Mouse (Mus musculus): ENCODE results near the gene Vmn1r197. TPM values are rescaled to one million over a fixed set of nuclear protein-coding genes. Genes with fewer than 3 reads are reported as not detected.
"Not testable (repeated sequence)": the region's sequence is repeated elsewhere in the genome, so short reads cannot be mapped to it uniquely, and the experiment has no call there.

The Vmn1r197 gene
- polyA plus RNA-seq (2015; fragmentation: Nextera tagmentation; extraction: Ambion mirVana) = not detected in 2 replicates

DNA sequence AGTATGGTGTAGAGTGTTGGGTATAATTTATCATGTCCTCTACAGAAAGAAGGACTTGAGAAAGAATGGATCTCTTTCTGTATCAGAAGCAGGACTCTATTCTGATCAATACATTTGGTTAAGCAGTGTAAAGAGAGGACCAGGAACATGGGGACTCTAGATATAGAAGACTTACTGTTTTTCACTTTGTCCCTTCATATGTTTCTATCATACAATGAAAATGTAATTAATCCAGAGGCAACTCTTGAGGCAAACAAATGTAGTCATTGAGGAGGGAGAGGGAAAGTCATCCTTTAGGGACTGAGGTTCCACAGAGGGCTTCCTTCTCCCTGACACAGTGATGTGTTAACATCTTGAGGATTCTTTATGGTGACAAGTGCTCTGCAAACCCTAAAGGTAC is at the start of gene Vmn1r197:
Vmn1r197 (plus strand) TSS at position 301 of the 400 bp plus-strand sequence.
- Histone ChIP-seq H3K9me3 (replicated peaks; ENCODE audit: control insufficient read depth, low read length) (no peaks in the 10 kb centered on the region), H3K27me3 (ENCODE audit: control insufficient read depth, insufficient read depth, low read depth, low read length) (no peaks in the 10 kb centered on the region), H3K4me1 (ENCODE audit: control insufficient read depth, low read depth, low read length) (no peaks in the 10 kb centered on the region), H3K27ac (ENCODE audit: low read length) (no peak within 1 kb of the TSS), H3K4me3 (ENCODE audit: low read depth, low read length) (no peak within 1 kb of the TSS), H3K36me3 (ENCODE audit: control insufficient read depth, insufficient read depth) (no peaks in the 10 kb centered on the region), H3K4me2 (ENCODE audit: low read depth, low read length) (no peak within 1 kb of the TSS), H3K9ac (ENCODE audit: low read depth, low read length) (no peak within 1 kb of the TSS)
- ATAC-seq (ENCODE audit: low read depth) = no peak

DNA sequence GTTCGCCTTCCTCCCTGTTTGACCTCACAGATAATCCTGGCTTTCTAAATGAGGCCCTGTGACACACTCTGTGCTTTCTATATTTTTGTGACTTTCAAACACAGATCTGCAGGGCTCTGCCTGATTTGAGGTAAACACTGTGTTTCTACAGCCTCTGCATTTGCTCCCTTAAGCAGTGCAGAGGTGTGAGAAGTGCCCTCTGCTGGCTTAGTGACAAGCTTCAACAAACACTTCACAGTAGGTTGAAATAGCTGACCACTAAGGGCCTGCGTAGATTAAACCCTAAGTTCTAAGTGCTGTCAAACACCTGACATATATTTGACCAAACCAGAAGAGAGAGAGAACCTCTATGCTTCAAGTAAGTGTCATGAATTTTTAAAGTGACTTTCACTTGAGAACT is 39.8 kb upstream of the Vmn1r197 start:
- 44% methylated on average over 2 of the region's 2 CpGs for WGBS (ENCODE audit: insufficient replicate concordance)
- H3K27me3 ChIP-seq (ENCODE audit: control insufficient read depth, insufficient read depth, low read depth, low read length) = no peaks in the 10 kb centered on the region
- no peaks in the 10 kb centered on the region for H3K9me3 ChIP-seq (replicated peaks; ENCODE audit: control insufficient read depth, low read length)
- no peaks in the 10 kb centered on the region for H3K4me1 ChIP-seq (ENCODE audit: control insufficient read depth, low read depth, low read length)
- no peak for ATAC-seq (ENCODE audit: low read depth)
- H3K27ac ChIP-seq (ENCODE audit: low read length) = no peak overlapping the region
- H3K4me2 ChIP-seq (ENCODE audit: low read depth, low read length) = no peak overlapping the region
- no peaks in the 10 kb centered on the region for H3K36me3 ChIP-seq (ENCODE audit: control insufficient read depth, insufficient read depth)
- H3K9ac ChIP-seq (ENCODE audit: low read depth, low read length) = no peak overlapping the region
- H3K4me3 ChIP-seq (ENCODE audit: low read depth, low read length) = no peak overlapping the region

DNA sequence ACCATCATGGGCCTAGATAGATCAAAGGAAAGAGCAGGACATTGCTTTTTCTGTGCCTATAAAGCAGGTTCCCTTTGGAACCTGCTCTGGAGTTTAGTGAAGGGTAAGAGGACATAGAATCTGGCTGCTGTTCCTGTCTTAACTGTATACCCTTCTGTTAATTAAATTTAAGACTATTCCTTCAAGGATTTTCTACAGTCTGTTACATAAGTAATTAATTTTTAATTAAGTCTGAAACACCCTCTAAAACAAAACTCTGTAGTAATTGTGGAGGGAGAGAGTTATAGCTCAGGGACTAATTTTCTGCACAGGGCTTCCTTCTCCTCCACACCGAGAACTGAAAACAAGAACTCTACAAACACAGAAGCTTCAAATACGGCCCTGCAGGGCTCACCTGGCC is 34.8 kb upstream of the Vmn1r197 start, which contains the start of gene Vmn1r196:
Vmn1r196 (plus strand) TSS at position 301 of the 400 bp plus-strand sequence.
- no peak for ATAC-seq (ENCODE audit: low read depth)
- 52% methylated on average over 2 of the region's 2 CpGs for WGBS (ENCODE audit: insufficient replicate concordance)
- Histone ChIP-seq H3K27me3 (ENCODE audit: control insufficient read depth, insufficient read depth, low read depth, low read length) (no peaks in the 10 kb centered on the region), H3K9me3 (replicated peaks; ENCODE audit: control insufficient read depth, low read length) (no peaks in the 10 kb centered on the region), H3K27ac (ENCODE audit: low read length) (no peak within 1 kb of the TSS), H3K9ac (ENCODE audit: low read depth, low read length) (no peak within 1 kb of the TSS), H3K4me2 (ENCODE audit: low read depth, low read length) (no peak within 1 kb of the TSS), H3K4me1 (ENCODE audit: control insufficient read depth, low read depth, low read length) (no peaks in the 10 kb centered on the region), H3K36me3 (ENCODE audit: control insufficient read depth, insufficient read depth) (no peaks in the 10 kb centered on the region), H3K4me3 (ENCODE audit: low read depth, low read length) (no peak within 1 kb of the TSS)

DNA sequence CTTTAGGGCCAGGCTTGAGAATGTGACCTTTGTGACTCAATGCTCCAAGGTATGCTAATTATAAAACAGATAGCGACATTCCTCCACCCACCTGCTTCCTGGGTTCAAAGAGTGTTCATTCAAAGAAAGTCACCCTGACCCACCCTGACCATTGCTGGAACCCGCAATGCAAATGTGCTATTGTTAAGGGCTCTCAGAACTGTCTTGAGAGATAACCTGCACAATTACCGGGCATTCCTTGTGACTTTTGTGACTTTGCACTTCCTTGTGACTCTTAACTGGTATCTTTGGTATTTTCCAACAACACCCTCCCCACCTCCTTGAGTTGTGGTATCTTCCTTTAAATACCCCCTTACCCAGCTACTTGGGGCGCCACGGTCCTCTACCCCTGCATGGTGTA is 16.3 kb upstream of the Vmn1r197 start:
- H3K9ac ChIP-seq (ENCODE audit: low read depth, low read length); H3K4me3 ChIP-seq (ENCODE audit: low read depth, low read length); H3K36me3 ChIP-seq (ENCODE audit: control insufficient read depth, insufficient read depth); H3K4me2 ChIP-seq (ENCODE audit: low read depth, low read length); H3K4me1 ChIP-seq (ENCODE audit: control insufficient read depth, low read depth, low read length); H3K9me3 ChIP-seq (replicated peaks; ENCODE audit: control insufficient read depth, low read length); H3K27me3 ChIP-seq (ENCODE audit: control insufficient read depth, insufficient read depth, low read depth, low read length); H3K27ac ChIP-seq (ENCODE audit: low read length); ATAC-seq (ENCODE audit: low read depth): not testable (repeated sequence)
- 65% methylated on average over 5 of the region's 5 CpGs for WGBS (ENCODE audit: insufficient replicate concordance)

DNA sequence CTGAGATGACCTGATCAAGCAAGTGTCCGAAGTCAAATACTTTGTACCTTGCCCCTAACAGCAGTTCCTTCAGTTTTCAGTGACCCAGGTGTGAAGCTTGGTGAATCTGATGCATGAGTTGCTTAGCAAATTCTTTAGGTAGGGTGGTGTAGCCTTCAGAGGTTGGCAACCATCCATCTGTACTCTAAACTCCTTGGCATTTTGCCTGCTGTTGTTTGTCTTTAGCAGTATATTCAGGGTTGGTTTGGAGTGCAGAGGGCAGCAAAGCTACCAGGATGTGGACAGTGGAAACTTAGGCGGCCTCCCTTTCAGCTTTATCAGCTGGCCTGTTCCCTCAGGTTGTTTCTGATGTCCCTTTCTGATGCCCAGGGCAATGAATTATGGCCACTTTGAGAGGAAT is 9.0 kb upstream of the Vmn1r197 start:
- Histone ChIP-seq H3K27me3 (ENCODE audit: control insufficient read depth, insufficient read depth, low read depth, low read length) (no peaks in the 10 kb centered on the region), H3K9me3 (replicated peaks; ENCODE audit: control insufficient read depth, low read length) (no peaks in the 10 kb centered on the region), H3K4me1 (ENCODE audit: control insufficient read depth, low read depth, low read length) (no peaks in the 10 kb centered on the region), H3K9ac (ENCODE audit: low read depth, low read length) (no peak overlapping the region), H3K27ac (ENCODE audit: low read length) (no peak overlapping the region), H3K4me3 (ENCODE audit: low read depth, low read length) (no peak overlapping the region), H3K4me2 (ENCODE audit: low read depth, low read length) (no peak overlapping the region), H3K36me3 (ENCODE audit: control insufficient read depth, insufficient read depth) (no peaks in the 10 kb centered on the region)
- no peak for ATAC-seq (ENCODE audit: low read depth)
- 32% methylated on average over 2 of the region's 2 CpGs for WGBS (ENCODE audit: insufficient replicate concordance)

DNA sequence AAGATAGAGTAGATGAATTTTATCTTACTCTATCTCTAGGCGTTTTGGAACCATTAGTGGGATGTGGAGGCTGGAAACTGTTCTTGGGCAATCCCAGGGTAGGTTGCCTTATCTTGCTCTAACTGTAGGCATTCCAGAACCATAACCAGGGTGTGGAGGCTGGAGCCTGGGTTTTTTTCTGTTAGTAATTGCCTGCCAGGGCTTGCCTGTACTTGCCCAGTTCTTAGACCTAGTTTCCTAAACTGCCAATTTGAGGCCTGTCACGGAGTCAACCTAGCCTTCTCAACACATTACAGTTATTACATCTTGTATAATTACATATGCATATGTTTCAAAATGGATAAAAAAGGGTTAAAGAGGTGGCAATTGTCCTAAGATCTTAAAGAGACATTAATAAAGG is 7.0 kb upstream of the Vmn1r197 start:
- Histone ChIP-seq H3K9ac (ENCODE audit: low read depth, low read length) (no peak overlapping the region), H3K9me3 (replicated peaks; ENCODE audit: control insufficient read depth, low read length) (no peaks in the 10 kb centered on the region), H3K4me1 (ENCODE audit: control insufficient read depth, low read depth, low read length) (no peaks in the 10 kb centered on the region), H3K4me3 (ENCODE audit: low read depth, low read length) (no peak overlapping the region), H3K4me2 (ENCODE audit: low read depth, low read length) (no peak overlapping the region), H3K27ac (ENCODE audit: low read length) (no peak overlapping the region), H3K27me3 (ENCODE audit: control insufficient read depth, insufficient read depth, low read depth, low read length) (no peaks in the 10 kb centered on the region), H3K36me3 (ENCODE audit: control insufficient read depth, insufficient read depth) (no peaks in the 10 kb centered on the region)
- 54% methylated on average over 2 of the region's 2 CpGs for WGBS (ENCODE audit: insufficient replicate concordance)
- ATAC-seq (ENCODE audit: low read depth) = no peak

DNA sequence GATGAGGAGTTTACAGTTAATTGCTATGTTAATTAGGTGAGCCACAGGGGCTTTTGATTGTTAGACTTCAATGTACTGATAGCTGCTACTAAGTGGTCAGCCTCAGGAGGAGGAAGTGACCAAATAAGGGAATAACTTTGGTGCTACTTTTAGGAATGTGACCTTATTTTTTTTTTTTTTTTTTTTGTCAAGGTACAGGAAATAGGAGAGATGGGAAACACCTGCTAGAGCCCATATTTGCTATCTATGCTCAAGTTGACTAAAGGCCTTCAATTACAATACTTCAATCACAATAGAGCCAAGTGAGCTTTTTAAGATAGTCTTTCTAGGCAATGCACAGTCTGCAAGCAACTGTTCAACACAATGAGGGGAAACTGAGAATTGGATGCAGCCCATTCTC is 4.3 kb upstream of the Vmn1r197 start:
- Histone ChIP-seq H3K4me1 (ENCODE audit: control insufficient read depth, low read depth, low read length) (no peaks in the 10 kb centered on the region), H3K4me2 (ENCODE audit: low read depth, low read length) (no peak overlapping the region), H3K27ac (ENCODE audit: low read length) (no peak overlapping the region), H3K27me3 (ENCODE audit: control insufficient read depth, insufficient read depth, low read depth, low read length) (no peaks in the 10 kb centered on the region), H3K36me3 (ENCODE audit: control insufficient read depth, insufficient read depth) (no peaks in the 10 kb centered on the region), H3K9ac (ENCODE audit: low read depth, low read length) (no peak overlapping the region), H3K4me3 (ENCODE audit: low read depth, low read length) (no peak overlapping the region), H3K9me3 (replicated peaks; ENCODE audit: control insufficient read depth, low read length) (no peaks in the 10 kb centered on the region)
- no peak for ATAC-seq (ENCODE audit: low read depth)

DNA sequence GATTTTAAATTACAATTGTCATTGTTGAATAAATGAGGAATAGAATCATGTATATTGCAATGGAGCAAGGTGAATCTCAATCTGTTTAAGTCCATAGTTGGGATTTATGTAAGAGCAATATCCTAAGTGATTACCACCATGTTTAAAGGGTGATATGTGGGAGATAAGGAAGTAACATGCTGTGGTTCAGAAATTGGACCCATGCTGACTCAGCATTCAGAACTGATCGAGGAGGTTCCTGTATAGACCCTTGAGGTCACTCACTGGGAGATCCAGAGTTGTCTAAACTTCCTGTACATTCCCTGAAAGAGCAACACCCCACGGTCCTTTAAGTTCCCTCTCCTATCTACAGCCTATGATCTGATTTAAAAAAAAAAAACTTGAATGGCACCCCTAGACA is 8.9 kb downstream of the Vmn1r197 start:
- 28% methylated on average over 2 of the region's 2 CpGs for WGBS (ENCODE audit: insufficient replicate concordance)
- Histone ChIP-seq H3K4me3 (ENCODE audit: low read depth, low read length) (no peak overlapping the region), H3K4me1 (ENCODE audit: control insufficient read depth, low read depth, low read length) (no peaks in the 10 kb centered on the region), H3K36me3 (ENCODE audit: control insufficient read depth, insufficient read depth) (no peaks in the 10 kb centered on the region), H3K9ac (ENCODE audit: low read depth, low read length) (no peak overlapping the region), H3K9me3 (replicated peaks; ENCODE audit: control insufficient read depth, low read length) (no peaks in the 10 kb centered on the region), H3K27ac (ENCODE audit: low read length) (no peak overlapping the region), H3K27me3 (ENCODE audit: control insufficient read depth, insufficient read depth, low read depth, low read length) (no peaks in the 10 kb centered on the region), H3K4me2 (ENCODE audit: low read depth, low read length) (no peak overlapping the region)
- ATAC-seq (ENCODE audit: low read depth) = no peak

DNA sequence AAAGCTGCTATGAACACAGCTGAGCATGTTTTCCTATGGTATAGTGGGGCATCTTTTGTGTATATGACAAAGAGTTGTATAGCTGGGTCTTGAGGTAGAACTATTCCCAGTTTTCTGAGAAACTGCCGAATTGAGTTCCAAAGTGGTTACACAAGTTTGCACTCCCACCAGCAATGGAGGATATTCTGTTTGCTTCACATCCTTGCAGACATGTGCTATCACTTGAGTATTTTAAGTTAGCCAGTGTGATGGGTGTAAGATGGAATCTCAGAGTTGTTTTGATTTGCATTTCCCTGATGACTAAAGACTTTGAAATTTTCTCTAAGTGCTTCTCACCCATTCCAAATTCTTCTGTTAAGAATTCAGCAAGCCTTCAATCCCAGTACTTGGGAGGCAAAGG is 11.2 kb downstream of the Vmn1r197 start:
- Histone ChIP-seq H3K4me1 (ENCODE audit: control insufficient read depth, low read depth, low read length) (no peaks in the 10 kb centered on the region), H3K9ac (ENCODE audit: low read depth, low read length) (no peak overlapping the region), H3K27ac (ENCODE audit: low read length) (no peak overlapping the region), H3K27me3 (ENCODE audit: control insufficient read depth, insufficient read depth, low read depth, low read length) (no peaks in the 10 kb centered on the region), H3K36me3 (ENCODE audit: control insufficient read depth, insufficient read depth) (no peaks in the 10 kb centered on the region), H3K9me3 (replicated peaks; ENCODE audit: control insufficient read depth, low read length) (no peaks in the 10 kb centered on the region), H3K4me2 (ENCODE audit: low read depth, low read length) (no peak overlapping the region), H3K4me3 (ENCODE audit: low read depth, low read length) (no peak overlapping the region)
- WGBS (ENCODE audit: insufficient replicate concordance) = 51% methylated on average over 1 of the region's 1 CpGs
- no peak for ATAC-seq (ENCODE audit: low read depth)

DNA sequence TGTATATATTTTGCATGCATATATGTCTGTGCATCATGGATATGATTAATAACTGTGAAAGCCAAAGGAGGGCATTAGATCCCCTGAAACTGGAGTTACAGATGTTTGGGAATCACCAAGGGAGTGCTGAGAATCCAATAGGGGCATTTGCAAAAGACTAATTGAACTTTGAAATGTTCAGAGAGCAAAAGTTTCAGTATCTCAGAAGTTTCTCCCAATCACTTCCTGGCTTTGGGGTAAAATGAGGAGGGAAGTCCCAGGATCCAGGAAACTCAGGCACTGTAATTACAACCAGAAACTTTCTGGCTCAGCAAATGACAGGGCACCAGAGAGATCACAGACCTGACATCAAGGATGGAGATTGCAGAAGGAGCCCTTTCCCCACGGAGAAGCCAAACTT is 25.7 kb downstream of the Vmn1r197 start, which contains the start of gene Vmn1r198:
Vmn1r198 (plus strand) TSS at position 301 of the 400 bp plus-strand sequence.
- Histone ChIP-seq H3K4me3 (ENCODE audit: low read depth, low read length) (no peak within 1 kb of the TSS), H3K4me1 (ENCODE audit: control insufficient read depth, low read depth, low read length) (no peaks in the 10 kb centered on the region), H3K27me3 (ENCODE audit: control insufficient read depth, insufficient read depth, low read depth, low read length) (no peaks in the 10 kb centered on the region), H3K27ac (ENCODE audit: low read length) (no peak within 1 kb of the TSS), H3K36me3 (ENCODE audit: control insufficient read depth, insufficient read depth) (no peaks in the 10 kb centered on the region), H3K9ac (ENCODE audit: low read depth, low read length) (no peak within 1 kb of the TSS), H3K4me2 (ENCODE audit: low read depth, low read length) (no peak within 1 kb of the TSS), H3K9me3 (replicated peaks; ENCODE audit: control insufficient read depth, low read length) (no peaks in the 10 kb centered on the region)
- 17% methylated on average over 1 of the region's 1 CpGs for WGBS (ENCODE audit: insufficient replicate concordance)
- no peak for ATAC-seq (ENCODE audit: low read depth)

All from liver, embryonic 16.5 days (tissue).